Mouse (Mus musculus): ENCODE measurements at regions not wholly inside any gene's neighbourhood (a gene's known extent, or its start where the extent isn't known, plus 50 kb on each side); places are given as distances from the start of the nearest gene placed in this dataset.
A peak's percentile ranks its signal among the peaks of the same experiment; 100 is the strongest.

GRCm38 (mm10) chr3:52929827-52930605 lies 87.0 kb downstream of the Cog6 start:
- no peaks in the 10 kb centered on the region for H3K4me1 ChIP-seq (replicated peaks; ENCODE audit: low read depth, low read length)
- H3K36me3 ChIP-seq (ENCODE audit: insufficient read depth, low read length) = no peaks in the 10 kb centered on the region
- H3K9me3 ChIP-seq (ENCODE audit: low read length) = peaks cover 24% of the 10 kb centered on the region
- peaks cover 4% of the 10 kb centered on the region; the same call in 1 of the 2 replicates for H3K27me3 ChIP-seq (ENCODE audit: insufficient read depth, low read length)
- H3K4me3 ChIP-seq (replicated peaks; ENCODE audit: low read length) = no peak overlapping the region
- TF ChIP-seq NANOG (IDR thresholded peaks at IDR 0.05; ENCODE audit: borderline replicate concordance, low read length) = no peak
- TF ChIP-seq POU5F1 (IDR thresholded peaks at IDR 0.05; ENCODE audit: borderline replicate concordance, low read length) = no peak

DNA sequence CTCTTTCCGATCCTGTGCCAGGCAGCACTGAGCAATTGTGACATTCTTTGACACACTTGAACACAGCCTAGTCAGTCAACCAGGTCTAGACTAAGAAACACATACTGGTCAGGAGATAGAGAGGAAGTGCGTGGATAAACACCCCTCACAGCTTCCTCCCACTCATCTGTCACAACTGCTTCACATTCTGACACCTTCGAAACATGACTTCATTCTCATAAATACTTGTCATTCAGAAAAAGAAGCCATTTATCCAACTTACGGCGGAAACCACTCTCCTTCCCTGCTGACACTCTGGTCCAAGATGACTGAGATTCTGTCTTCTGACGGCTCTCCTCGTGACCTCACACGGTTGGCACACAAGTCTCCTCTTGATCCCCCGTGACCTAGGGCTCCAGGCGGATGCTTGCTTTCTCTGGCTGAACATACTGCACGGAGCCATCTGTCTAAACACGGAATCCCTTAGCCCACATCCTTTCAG lies 89.6 kb downstream of the Cog6 start:
- Histone ChIP-seq H3K9me3 (ENCODE audit: low read length) (peaks cover 39% of the 10 kb centered on the region), H3K27me3 (ENCODE audit: insufficient read depth, low read length) (no peaks in the 10 kb centered on the region), H3K4me1 (replicated peaks; ENCODE audit: low read depth, low read length) (no peaks in the 10 kb centered on the region), H3K4me3 (replicated peaks; ENCODE audit: low read length) (no peak overlapping the region), H3K36me3 (ENCODE audit: insufficient read depth, low read length) (no peaks in the 10 kb centered on the region)
- TF ChIP-seq NANOG (IDR thresholded peaks at IDR 0.05; ENCODE audit: borderline replicate concordance, low read length) (no peak), CTCF (conservative IDR thresholded peaks at IDR 0.05; ENCODE audit: low read length) (no peak), POU5F1 (IDR thresholded peaks at IDR 0.05; ENCODE audit: borderline replicate concordance, low read length) (no peak)

- Histone ChIP-seq H3K9me3 (ENCODE audit: low read length) (peaks cover 31% of the 10 kb centered on the region), H3K36me3 (ENCODE audit: insufficient read depth, low read length) (no peaks in the 10 kb centered on the region), H3K4me3 (replicated peaks; ENCODE audit: low read length) (no peak overlapping the region), H3K4me1 (replicated peaks; ENCODE audit: low read depth, low read length) (no peaks in the 10 kb centered on the region), H3K27me3 (ENCODE audit: insufficient read depth, low read length) (no peaks in the 10 kb centered on the region)
- TF ChIP-seq CTCF (conservative IDR thresholded peaks at IDR 0.05; ENCODE audit: low read length) (no peak), NANOG (IDR thresholded peaks at IDR 0.05; ENCODE audit: borderline replicate concordance, low read length) (no peak), POU5F1 (IDR thresholded peaks at IDR 0.05; ENCODE audit: borderline replicate concordance, low read length) (no peak)
Observed at GRCm38 (mm10) chr3:52926549-52926948, 90.5 kb downstream of the Cog6 start.

DNA sequence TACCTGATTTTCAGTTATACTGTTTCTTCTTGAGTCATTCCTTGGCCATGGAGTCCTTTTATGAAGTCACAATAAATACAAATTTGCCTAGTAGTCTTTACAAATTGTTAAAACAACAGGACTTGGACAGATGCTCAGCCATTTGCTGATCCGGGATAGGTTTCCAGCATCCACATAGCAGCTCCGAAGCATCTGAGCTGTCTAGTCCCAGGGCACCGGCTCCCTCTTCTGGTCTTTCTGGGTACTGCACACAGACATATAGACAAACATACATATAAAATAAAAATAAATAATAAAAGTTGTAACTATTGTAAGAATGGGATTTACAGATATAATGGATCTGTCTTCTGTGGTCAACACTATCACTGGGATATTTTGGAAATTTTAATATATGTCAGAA lies 91.8 kb downstream of the Cog6 start:
- peaks cover 31% of the 10 kb centered on the region for H3K9me3 ChIP-seq (ENCODE audit: low read length)

GRCm38 (mm10) chr3:52924631-52925030 lies 92.4 kb downstream of the Cog6 start:
- no peak for TF ChIP-seq CTCF (conservative IDR thresholded peaks at IDR 0.05; ENCODE audit: low read length)
- TF ChIP-seq NANOG (IDR thresholded peaks at IDR 0.05; ENCODE audit: borderline replicate concordance, low read length) = no peak
- TF ChIP-seq POU5F1 (IDR thresholded peaks at IDR 0.05; ENCODE audit: borderline replicate concordance, low read length) = no peak
- H3K4me1 ChIP-seq (replicated peaks; ENCODE audit: low read depth, low read length) = no peaks in the 10 kb centered on the region
- H3K36me3 ChIP-seq (ENCODE audit: insufficient read depth, low read length) = no peaks in the 10 kb centered on the region
- H3K4me3 ChIP-seq (replicated peaks; ENCODE audit: low read length) = no peak overlapping the region
- no peaks in the 10 kb centered on the region for H3K27me3 ChIP-seq (ENCODE audit: insufficient read depth, low read length)
- H3K9me3 ChIP-seq (ENCODE audit: low read length) = peaks cover 31% of the 10 kb centered on the region

More for the DNA sequence above, 91.8 kb downstream of the Cog6 start:
- Histone ChIP-seq H3K4me1 (replicated peaks; ENCODE audit: low read depth, low read length) (no peaks in the 10 kb centered on the region), H3K4me3 (replicated peaks; ENCODE audit: low read length) (no peak overlapping the region), H3K36me3 (ENCODE audit: insufficient read depth, low read length) (no peaks in the 10 kb centered on the region), H3K27me3 (ENCODE audit: insufficient read depth, low read length) (no peaks in the 10 kb centered on the region)
- TF ChIP-seq CTCF (conservative IDR thresholded peaks at IDR 0.05; ENCODE audit: low read length) = peak; percentile 69
- TF ChIP-seq NANOG (IDR thresholded peaks at IDR 0.05; ENCODE audit: borderline replicate concordance, low read length) = no peak
- no peak for TF ChIP-seq POU5F1 (IDR thresholded peaks at IDR 0.05; ENCODE audit: borderline replicate concordance, low read length)

DNA sequence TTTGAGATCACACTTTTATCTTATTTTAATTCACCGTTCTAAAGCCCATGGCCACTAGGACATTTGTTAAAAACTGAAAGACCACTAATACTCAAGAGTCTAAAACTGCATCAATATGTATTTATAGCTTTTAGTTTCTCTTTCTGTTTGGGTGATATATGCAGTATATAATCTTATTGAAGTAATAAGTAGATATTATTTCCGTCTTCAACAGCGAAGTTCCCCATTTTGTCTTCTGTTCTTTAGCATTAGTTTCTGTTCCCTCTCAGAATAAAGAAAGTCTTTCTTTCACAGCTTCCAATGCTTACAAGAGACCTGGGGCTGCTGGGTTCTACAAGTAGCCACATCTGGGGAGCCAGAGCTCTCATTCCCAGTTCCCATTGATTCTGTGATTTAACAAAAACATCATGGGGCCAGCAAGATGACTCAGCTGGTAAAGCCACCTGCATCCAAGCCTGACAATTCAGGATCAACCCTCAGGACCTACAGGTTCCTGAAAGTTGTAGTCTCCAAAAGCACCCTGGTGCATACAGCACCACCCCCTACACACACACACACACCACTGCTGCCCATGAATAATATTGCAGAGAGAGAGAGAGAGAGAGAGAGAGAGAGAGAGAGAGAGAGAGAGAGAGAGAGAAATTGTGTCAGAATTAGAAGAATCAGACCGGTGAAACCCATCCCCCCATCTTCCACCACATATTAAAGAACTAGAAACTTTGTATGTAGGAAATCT lies 93.0 kb downstream of the Cog6 start:
- no peaks in the 10 kb centered on the region for H3K27me3 ChIP-seq (ENCODE audit: insufficient read depth, low read length)
- no peaks in the 10 kb centered on the region for H3K4me1 ChIP-seq (replicated peaks; ENCODE audit: low read depth, low read length)
- peaks cover 31% of the 10 kb centered on the region for H3K9me3 ChIP-seq (ENCODE audit: low read length)
- no peak overlapping the region for H3K4me3 ChIP-seq (replicated peaks; ENCODE audit: low read length)
- no peaks in the 10 kb centered on the region for H3K36me3 ChIP-seq (ENCODE audit: insufficient read depth, low read length)
- no peak for TF ChIP-seq NANOG (IDR thresholded peaks at IDR 0.05; ENCODE audit: borderline replicate concordance, low read length)
- no peak for TF ChIP-seq CTCF (conservative IDR thresholded peaks at IDR 0.05; ENCODE audit: low read length)
- TF ChIP-seq POU5F1 (IDR thresholded peaks at IDR 0.05; ENCODE audit: borderline replicate concordance, low read length) = no peak

GRCm38 (mm10) chr3:52922411-52922810 lies 94.6 kb downstream of the Cog6 start:
- Histone ChIP-seq H3K36me3 (ENCODE audit: insufficient read depth, low read length) (no peaks in the 10 kb centered on the region), H3K9me3 (ENCODE audit: low read length) (peaks cover 22% of the 10 kb centered on the region), H3K4me3 (replicated peaks; ENCODE audit: low read length) (no peak overlapping the region), H3K4me1 (replicated peaks; ENCODE audit: low read depth, low read length) (no peaks in the 10 kb centered on the region), H3K27me3 (ENCODE audit: insufficient read depth, low read length) (no peaks in the 10 kb centered on the region)
- TF ChIP-seq CTCF (conservative IDR thresholded peaks at IDR 0.05; ENCODE audit: low read length) (no peak), POU5F1 (IDR thresholded peaks at IDR 0.05; ENCODE audit: borderline replicate concordance, low read length) (no peak), NANOG (IDR thresholded peaks at IDR 0.05; ENCODE audit: borderline replicate concordance, low read length) (no peak)

DNA sequence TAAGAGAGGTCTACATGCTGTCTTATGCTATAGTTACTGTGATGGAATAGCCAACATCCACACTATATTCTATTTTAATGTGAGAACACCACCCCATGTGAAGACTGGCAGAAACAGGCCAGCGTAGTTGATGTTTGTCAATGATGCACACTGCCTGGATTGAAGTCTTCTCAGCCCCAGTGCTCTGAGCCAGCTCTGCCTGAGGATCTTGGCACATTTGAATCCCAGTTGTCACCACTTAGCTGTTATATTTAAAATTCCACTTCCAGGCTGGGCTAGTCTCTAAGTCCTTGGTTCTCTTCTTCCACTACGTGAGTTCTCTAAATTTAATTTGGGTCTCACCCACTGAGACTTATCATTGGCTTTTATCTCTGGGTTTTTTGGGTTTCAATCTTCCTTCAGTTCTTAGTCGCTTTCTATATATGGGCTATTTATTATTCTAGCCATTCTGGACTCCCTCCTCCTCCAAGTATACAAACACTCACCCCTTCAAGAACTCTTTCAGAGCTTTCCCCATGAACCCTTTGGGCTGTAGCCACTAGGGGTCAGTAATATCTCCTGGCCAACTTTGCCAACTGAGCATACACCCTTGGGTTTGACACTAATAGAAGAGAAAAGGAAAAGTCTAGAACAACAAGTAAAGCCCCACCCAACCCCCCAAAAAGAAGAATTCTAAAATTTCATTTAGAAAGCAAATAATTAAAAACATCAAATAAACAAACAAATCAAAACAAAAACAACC lies 110.0 kb downstream of the Cog6 start:
- no peak for TF ChIP-seq POU5F1 (IDR thresholded peaks at IDR 0.05; ENCODE audit: borderline replicate concordance, low read length)
- no peak for TF ChIP-seq NANOG (IDR thresholded peaks at IDR 0.05; ENCODE audit: borderline replicate concordance, low read length)
- peak; percentile 50 for TF ChIP-seq CTCF (conservative IDR thresholded peaks at IDR 0.05; ENCODE audit: low read length)
- H3K4me3 ChIP-seq (replicated peaks; ENCODE audit: low read length) = no peak overlapping the region
- H3K36me3 ChIP-seq (ENCODE audit: insufficient read depth, low read length) = no peaks in the 10 kb centered on the region
- peaks cover 4% of the 10 kb centered on the region; the same call in 1 of the 2 replicates for H3K9me3 ChIP-seq (ENCODE audit: low read length)
- H3K27me3 ChIP-seq (ENCODE audit: insufficient read depth, low read length) = no peaks in the 10 kb centered on the region
- no peaks in the 10 kb centered on the region for H3K4me1 ChIP-seq (replicated peaks; ENCODE audit: low read depth, low read length)
